Mouse (Mus musculus) limb, embryonic 13.5 days (tissue): ENCODE data around the gene Lrrc17. TPM values are rescaled to one million over a fixed set of nuclear protein-coding genes. Genes with fewer than 3 reads are reported as not detected.

Experiments
- ATAC-seq: fragments of 200-750 bp; cut with Nextera tagmentation; 2 replicates; pipeline ENCODE4 v1.8.0; 2017; ENCODE audit warnings: low read depth, moderate number of reproducible peaks, moderate TSS enrichment; ENCODE audit not compliant: low FRiP score
- H3K27ac ChIP-seq: fragments of 300-500 bp; sonication (generic); 2 replicates; pipeline ENCODE4 v1.5.1; 2015; ENCODE audit warnings: inconsistent platforms, mild to moderate bottlenecking, moderate library complexity
- H3K27me3 ChIP-seq: fragments of 300-500 bp; sonication (generic); 2 replicates; pipeline ENCODE4 v1.6.1; 2015; ENCODE audit warnings: mild to moderate bottlenecking, inconsistent platforms
- H3K36me3 ChIP-seq: fragments of 300-500 bp; sonication (generic); 2 replicates; pipeline ENCODE4 v1.6.1; 2015; ENCODE audit warnings: inconsistent platforms, mild to moderate bottlenecking, moderate library complexity
- H3K4me1 ChIP-seq: fragments of 300-500 bp; sonication (generic); 2 replicates; pipeline ENCODE4 v1.6.1; 2015; ENCODE audit warnings: inconsistent platforms
- H3K4me2 ChIP-seq: fragments of 300-500 bp; sonication (generic); replicated peaks from 2 replicates; pipeline ENCODE4 v1.6.1; 2015; ENCODE audit warnings: inconsistent platforms, mild to moderate bottlenecking, moderate library complexity
- H3K4me3 ChIP-seq: fragments of 300-500 bp; sonication (generic); 2 replicates; pipeline ENCODE4 v1.5.1; 2015; ENCODE audit warnings: moderate library complexity, mild to moderate bottlenecking, inconsistent platforms
- H3K9ac ChIP-seq: fragments of 300-500 bp; sonication (generic); 2 replicates; pipeline ENCODE4 v1.6.1; 2015; ENCODE audit warnings: mild to moderate bottlenecking, inconsistent platforms
- H3K9me3 ChIP-seq: fragments of 300-500 bp; sonication (generic); 2 replicates; pipeline ENCODE4 v1.6.1; 2016; ENCODE audit warnings: inconsistent platforms
- WGBS: fragments of 180-500 bp; shearing (Covaris S2); methylation state at CpG from one replicate; pipeline ENCODE4 v1.1.7; 2015; 5-methylcytosine and 5-hydroxymethylcytosine counted together
- polyA plus RNA-seq: library from polyadenylated mRNA; unstranded; fragments of >200 nt; fragmentation: Nextera tagmentation; extraction: Ambion mirVana; gene quantifications from 2 replicates; pipeline ENCODE4 v1.2.1, GENCODE M21; 2015

Gene Lrrc17
- 89.9 and 102 TPM in 2 replicates for polyA plus RNA-seq

GRCm38 (mm10) chr5:21543409-21544201 is at the start of gene Lrrc17:
TSS of gene Lrrc17 (plus strand) at chr5:21543559.
- H3K36me3 ChIP-seq = peaks cover 15% of the 10 kb centered on the region
- H3K27me3 ChIP-seq = no peaks in the 10 kb centered on the region
- peaks cover 42% of the 10 kb centered on the region for H3K4me1 ChIP-seq
- peak; percentile 94 for ATAC-seq
- H3K4me3 ChIP-seq = peak within 1 kb of the TSS; percentile 55
- H3K9me3 ChIP-seq = no peaks in the 10 kb centered on the region
- 11% methylated on average over 17 of the region's 17 CpGs for WGBS
- peak within 1 kb of the TSS; percentile 94 for H3K27ac ChIP-seq
- H3K9ac ChIP-seq = peak within 1 kb of the TSS; percentile 72
- peak within 1 kb of the TSS; percentile 71 for H3K4me2 ChIP-seq

- H3K9ac ChIP-seq = no peak overlapping the region
- ATAC-seq = no peak
- peaks cover 43% of the 10 kb centered on the region for H3K4me1 ChIP-seq
- H3K36me3 ChIP-seq = no peaks in the 10 kb centered on the region
- H3K27ac ChIP-seq = no peak overlapping the region
- 52% methylated on average over 3 of the region's 3 CpGs for WGBS
- no peaks in the 10 kb centered on the region for H3K9me3 ChIP-seq
- no peak overlapping the region for H3K4me2 ChIP-seq
- no peak overlapping the region for H3K4me3 ChIP-seq
- no peaks in the 10 kb centered on the region for H3K27me3 ChIP-seq
These were observed 48.6 kb upstream of the Lrrc17 start for GRCm38 (mm10) chr5:21494781-21495180.

- Histone ChIP-seq H3K9me3 (no peaks in the 10 kb centered on the region), H3K27ac (peak overlapping the region; percentile 73), H3K4me2 (no peak overlapping the region), H3K27me3 (no peaks in the 10 kb centered on the region), H3K9ac (no peak overlapping the region), H3K4me3 (no peak overlapping the region), H3K36me3 (no peaks in the 10 kb centered on the region), H3K4me1 (peaks cover 47% of the 10 kb centered on the region)
- ATAC-seq = peak; percentile 87
- 27% methylated on average over 6 of the region's 6 CpGs for WGBS
These were observed 47.0 kb upstream of the Lrrc17 start for GRCm38 (mm10) chr5:21496321-21496720.

GRCm38 (mm10) chr5:21496881-21497280 is 46.5 kb upstream of the Lrrc17 start:
- H3K27ac ChIP-seq = peak overlapping the region; percentile 73; the same call in 1 of the 2 replicates
- H3K4me1 ChIP-seq = peaks cover 52% of the 10 kb centered on the region
- H3K4me2 ChIP-seq = no peak overlapping the region; the same call in 1 of the 2 replicates
- H3K27me3 ChIP-seq = no peaks in the 10 kb centered on the region
- no peaks in the 10 kb centered on the region for H3K9me3 ChIP-seq
- no peaks in the 10 kb centered on the region for H3K36me3 ChIP-seq
- H3K9ac ChIP-seq = no peak overlapping the region
- no peak overlapping the region for H3K4me3 ChIP-seq
- ATAC-seq = no peak
- 28% methylated on average over 3 of the region's 3 CpGs for WGBS

GRCm38 (mm10) chr5:21498490-21498889 is 44.9 kb upstream of the Lrrc17 start:
- no peak overlapping the region for H3K4me2 ChIP-seq
- peaks cover 43% of the 10 kb centered on the region for H3K4me1 ChIP-seq
- H3K27me3 ChIP-seq = no peaks in the 10 kb centered on the region
- no peak for ATAC-seq
- no peak overlapping the region for H3K4me3 ChIP-seq
- no peaks in the 10 kb centered on the region for H3K36me3 ChIP-seq
- 85% methylated on average over 2 of the region's 2 CpGs for WGBS
- H3K9me3 ChIP-seq = no peaks in the 10 kb centered on the region
- H3K27ac ChIP-seq = no peak overlapping the region
- no peak overlapping the region for H3K9ac ChIP-seq

- Histone ChIP-seq H3K27me3 (no peaks in the 10 kb centered on the region), H3K4me3 (no peak overlapping the region), H3K27ac (no peak overlapping the region), H3K4me2 (no peak overlapping the region), H3K9ac (no peak overlapping the region), H3K36me3 (no peaks in the 10 kb centered on the region), H3K9me3 (no peaks in the 10 kb centered on the region), H3K4me1 (peaks cover 43% of the 10 kb centered on the region)
- WGBS = 77% methylated on average over 11 of the region's 11 CpGs
- no peak for ATAC-seq
These were observed 44.4 kb upstream of the Lrrc17 start for GRCm38 (mm10) chr5:21498925-21499324.

GRCm38 (mm10) chr5:21500133-21500532 is 43.2 kb upstream of the Lrrc17 start:
- ATAC-seq = no peak
- no peak overlapping the region for H3K27ac ChIP-seq
- H3K4me3 ChIP-seq = no peak overlapping the region
- H3K9ac ChIP-seq = no peak overlapping the region
- no peaks in the 10 kb centered on the region for H3K27me3 ChIP-seq
- peaks cover 39% of the 10 kb centered on the region for H3K4me1 ChIP-seq
- no peaks in the 10 kb centered on the region for H3K9me3 ChIP-seq
- WGBS = 83% methylated on average over 10 of the region's 10 CpGs
- no peaks in the 10 kb centered on the region for H3K36me3 ChIP-seq
- H3K4me2 ChIP-seq = no peak overlapping the region

GRCm38 (mm10) chr5:21500941-21501340 is 42.4 kb upstream of the Lrrc17 start:
- WGBS = 86% methylated on average over 2 of the region's 2 CpGs
- Histone ChIP-seq H3K4me2 (no peak overlapping the region), H3K4me3 (no peak overlapping the region), H3K9ac (no peak overlapping the region), H3K27ac (no peak overlapping the region), H3K9me3 (no peaks in the 10 kb centered on the region), H3K27me3 (no peaks in the 10 kb centered on the region), H3K4me1 (peaks cover 33% of the 10 kb centered on the region), H3K36me3 (no peaks in the 10 kb centered on the region)
- no peak for ATAC-seq

GRCm38 (mm10) chr5:21502936-21503610 is 40.3 kb upstream of the Lrrc17 start:
- ATAC-seq = no peak; the same call in 1 of the 2 replicates
- H3K4me1 ChIP-seq = peaks cover 28% of the 10 kb centered on the region
- no peak overlapping the region for H3K9ac ChIP-seq

GRCm38 (mm10) chr5:21505159-21505558 is 38.2 kb upstream of the Lrrc17 start:
- H3K4me1 ChIP-seq = peaks cover 19% of the 10 kb centered on the region
- H3K36me3 ChIP-seq = no peaks in the 10 kb centered on the region
- H3K27ac ChIP-seq = no peak overlapping the region
- H3K9ac ChIP-seq = no peak overlapping the region
- H3K27me3 ChIP-seq = no peaks in the 10 kb centered on the region
- H3K4me3 ChIP-seq = no peak overlapping the region
- H3K4me2 ChIP-seq = no peak overlapping the region
- 82% methylated on average over 8 of the region's 8 CpGs for WGBS
- no peaks in the 10 kb centered on the region for H3K9me3 ChIP-seq
- ATAC-seq = no peak

More at GRCm38 (mm10) chr5:21502936-21503610, 40.3 kb upstream of the Lrrc17 start:
- Histone ChIP-seq H3K36me3 (no peaks in the 10 kb centered on the region), H3K9me3 (no peaks in the 10 kb centered on the region), H3K4me3 (no peak overlapping the region), H3K27ac (no peak overlapping the region), H3K4me2 (no peak overlapping the region), H3K27me3 (no peaks in the 10 kb centered on the region)
- WGBS = 51% methylated on average over 13 of the region's 13 CpGs

GRCm38 (mm10) chr5:21506887-21507286 is 36.5 kb upstream of the Lrrc17 start:
- no peaks in the 10 kb centered on the region for H3K27me3 ChIP-seq
- WGBS = 19% methylated on average over 1 of the region's 1 CpGs
- no peaks in the 10 kb centered on the region for H3K36me3 ChIP-seq
- H3K4me3 ChIP-seq = no peak overlapping the region
- 0 out of 2 replicates have a peak, but pooled peaks have one; percentile 33 for ATAC-seq
- peaks cover 8% of the 10 kb centered on the region for H3K4me1 ChIP-seq
- no peaks in the 10 kb centered on the region for H3K9me3 ChIP-seq
- no peak overlapping the region for H3K9ac ChIP-seq
- H3K27ac ChIP-seq = no peak overlapping the region
- no peak overlapping the region for H3K4me2 ChIP-seq

- no peak overlapping the region for H3K4me3 ChIP-seq
- no peak overlapping the region for H3K9ac ChIP-seq
- H3K27ac ChIP-seq = no peak overlapping the region
- no peaks in the 10 kb centered on the region for H3K36me3 ChIP-seq
- peaks cover 12% of the 10 kb centered on the region for H3K4me1 ChIP-seq
- WGBS = 80% methylated on average over 4 of the region's 4 CpGs
- H3K4me2 ChIP-seq = no peak overlapping the region
- H3K27me3 ChIP-seq = no peaks in the 10 kb centered on the region
- no peak for ATAC-seq
- H3K9me3 ChIP-seq = no peaks in the 10 kb centered on the region
These were observed 33.6 kb upstream of the Lrrc17 start for GRCm38 (mm10) chr5:21509801-21510200.
